ENCODE assay signal across 4 mouse cellular contexts in genomic region chr3:131524210-131524609, GRCm38 (mm10).
"Had no signal": no experiment of that assay in that cellular context is flagged by ENCODE, and none has a peak within 500 bp of the region (broad histone marks: within the 10 kb centered on the region; RNA-seq: fewer than 3 reads in every experiment).

No protein-coding gene starts in this region.

- DNase-seq: gastrocnemius, postnatal 25 days; liver, embryonic 13.5 days had no signal

- ATAC-seq: hindbrain, postnatal 0 days; intestine, postnatal 0 days had no signal
